Mouse (Mus musculus) midbrain, embryonic 16.5 days (tissue): ENCODE results near the gene Mcoln3. TPM values are rescaled to one million over a fixed set of nuclear protein-coding genes. Genes with fewer than 3 reads are reported as not detected.

ENCODE experiments used
- polyA plus RNA-seq: library from polyadenylated mRNA; unstranded; fragments of >200 nt; fragmentation: Nextera tagmentation; extraction: Ambion mirVana; gene quantifications from 2 replicates; pipeline ENCODE4 v1.2.1, GENCODE M21; 2015

Gene Mcoln3
- polyA plus RNA-seq, 1 experiment from 2014 or later: 0.35 TPM

Other genes starting within 250 kb of the Mcoln3 start
- gene Bcl10, start 194.6 kb upstream of the Mcoln3 start, polyA plus RNA-seq: 30.2 and 32.6 TPM in 2 replicates
- 88.2 and 96.1 TPM in 2 replicates for gene 2410004B18Rik, start 179.4 kb upstream of the Mcoln3 start, polyA plus RNA-seq
- gene Syde2, start 129.6 kb upstream of the Mcoln3 start, polyA plus RNA-seq: 0.55 and 0.68 TPM in 2 replicates
- gene Wdr63, start 9.3 kb upstream of the Mcoln3 start, polyA plus RNA-seq: 1.1 and 2.1 TPM in 2 replicates
- 0.18 TPM in 1 of 2 replicates, not detected in the other for gene Mcoln2, start 32.4 kb downstream of the Mcoln3 start, polyA plus RNA-seq
- gene Lpar3, start 103.5 kb downstream of the Mcoln3 start, polyA plus RNA-seq: 0.44 and 0.70 TPM in 2 replicates